Mouse (Mus musculus) kidney, adult 2 months (tissue): Measurements from ENCODE around the gene Otx1. TPM values are rescaled to one million over a fixed set of nuclear protein-coding genes. Genes with fewer than 3 reads are reported as not detected.

Source experiments
- DNase-seq: peaks from one replicate; pipeline ENCODE4 v3.0.0; 2021
- H3K27ac ChIP-seq: fragments of 200-500 bp; 2 replicates; pipeline ENCODE4 v1.5.1; 2012; ENCODE audit warnings: low read depth, low read length, control low read depth, inconsistent platforms; ENCODE audit not compliant: insufficient read depth
- H3K27me3 ChIP-seq: fragments of 200-500 bp; replicated peaks from 2 replicates; pipeline ENCODE4 v1.6.1; 2012; ENCODE audit warnings: mild to moderate bottlenecking, moderate library complexity, low read length, inconsistent platforms; ENCODE audit not compliant: control insufficient read depth, insufficient read depth
- H3K36me3 ChIP-seq: fragments of 200-500 bp; 2 replicates; pipeline ENCODE4 v1.6.1; 2012; ENCODE audit warnings: mild to moderate bottlenecking, moderate library complexity, low read length, inconsistent platforms; ENCODE audit not compliant: control insufficient read depth, insufficient read depth
- H3K4me1 ChIP-seq: fragments of 200-500 bp; 2 replicates; pipeline ENCODE4 v1.6.1; 2011; ENCODE audit warnings: low read length; ENCODE audit not compliant: control insufficient read depth, insufficient read depth
- H3K4me3 ChIP-seq: fragments of 200-500 bp; 2 replicates; pipeline ENCODE4 v1.5.1; 2011; ENCODE audit warnings: mild to moderate bottlenecking, low read depth, low read length, control low read depth; ENCODE audit not compliant: insufficient read depth
- CTCF ChIP-seq: fragments of 200-500 bp; conservative IDR thresholded peaks from 2 replicates; pipeline ENCODE4 v1.5.1; 2011; ENCODE audit warnings: low read depth, mild to moderate bottlenecking, control low read depth, low read length, moderate library complexity, mixed read lengths; ENCODE audit not compliant: insufficient read depth, insufficient read length
- POLR2A ChIP-seq: fragments of 200-500 bp; IDR thresholded peaks from one replicate; pipeline ENCODE4 v1.6.1; 2011; ENCODE audit warnings: low read depth, low read length, control low read depth
- WGBS: fragments of 180-500 bp; shearing (Covaris S2); methylation state at CpG from one replicate; pipeline ENCODE4 v1.1.7; 2018; 5-methylcytosine and 5-hydroxymethylcytosine counted together
- polyA plus RNA-seq: library from polyadenylated mRNA; depleted of rRNA; stranded (reverse); fragments of >200 nt; gene quantifications from 2 replicates; pipeline ENCODE4 v1.2.3, GENCODE M21; 2012

The Otx1 gene
- polyA plus RNA-seq, 1 experiment, result not detected

DNA sequence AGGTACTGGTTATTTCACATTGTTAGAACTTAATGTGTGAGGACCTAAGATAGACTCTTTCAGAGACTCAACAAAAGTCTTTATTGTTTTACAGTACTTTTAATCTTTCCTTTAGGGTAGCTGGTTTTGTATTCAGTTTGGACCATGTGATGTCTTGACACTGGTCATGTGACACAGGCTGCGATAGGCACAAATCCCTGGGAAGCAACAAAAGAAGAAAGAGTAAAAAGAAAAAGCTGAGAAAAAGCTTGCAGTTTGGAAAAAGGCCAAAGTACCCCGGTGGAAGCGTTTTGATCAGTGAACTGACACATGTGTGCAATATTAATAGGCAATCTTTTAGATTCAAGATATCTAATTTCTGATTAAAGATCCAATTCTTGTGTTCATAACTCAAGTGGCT is 13.6 kb upstream of the Otx1 start:
- TF ChIP-seq POLR2A (no peak), CTCF (no peak)
- no peak for DNase-seq
- Histone ChIP-seq H3K36me3 (no peaks in the 10 kb centered on the region), H3K27ac (no peak overlapping the region), H3K4me3 (no peak overlapping the region), H3K27me3 (no peaks in the 10 kb centered on the region), H3K4me1 (no peaks in the 10 kb centered on the region)
- WGBS, result 74% methylated on average over 3 of the region's 3 CpGs

GRCm38 (mm10) chr11:22008817-22009216 is 6.1 kb upstream of the Otx1 start:
- no peak for DNase-seq
- Histone ChIP-seq H3K27me3 (no peaks in the 10 kb centered on the region; the same call in 1 of the 2 replicates), H3K4me3 (no peak overlapping the region), H3K36me3 (no peaks in the 10 kb centered on the region; the same call in none of the 2 replicates), H3K4me1 (no peaks in the 10 kb centered on the region), H3K27ac (no peak overlapping the region)
- TF ChIP-seq POLR2A (no peak), CTCF (no peak)
- 92% methylated on average over 2 of the region's 2 CpGs for WGBS

DNA sequence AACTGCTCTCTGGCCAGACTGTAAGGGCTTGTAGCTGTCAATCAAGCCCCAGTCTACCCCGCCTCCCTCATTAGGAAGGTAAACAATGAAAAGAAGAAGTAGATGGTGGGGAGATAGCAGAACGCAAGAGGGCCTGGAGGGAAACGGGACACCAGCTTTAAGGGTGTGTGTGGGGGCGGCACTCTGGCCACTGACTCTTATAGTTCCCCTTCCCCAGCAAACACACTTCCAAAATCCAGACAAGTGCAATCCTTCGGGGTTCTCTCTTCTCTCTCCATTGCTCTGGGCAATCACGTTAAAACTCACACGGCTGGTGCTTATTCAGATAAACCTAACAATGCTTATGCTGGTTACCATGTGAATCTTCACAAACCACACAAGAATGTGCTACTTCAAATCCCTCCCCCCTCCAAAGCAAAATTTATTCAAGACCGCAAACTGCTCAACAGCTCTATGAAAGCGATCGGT is 5.5 kb upstream of the Otx1 start:
- no peaks in the 10 kb centered on the region; the same call in none of the 2 replicates for H3K36me3 ChIP-seq
- 70% methylated on average over 10 of the region's 10 CpGs for WGBS
- H3K27me3 ChIP-seq, result peaks cover 4% of the 10 kb centered on the region
- TF ChIP-seq POLR2A (no peak), CTCF (no peak)
- no peak for DNase-seq
- no peaks in the 10 kb centered on the region for H3K4me1 ChIP-seq
- no peak overlapping the region for H3K27ac ChIP-seq
- H3K4me3 ChIP-seq, result no peak overlapping the region

DNA sequence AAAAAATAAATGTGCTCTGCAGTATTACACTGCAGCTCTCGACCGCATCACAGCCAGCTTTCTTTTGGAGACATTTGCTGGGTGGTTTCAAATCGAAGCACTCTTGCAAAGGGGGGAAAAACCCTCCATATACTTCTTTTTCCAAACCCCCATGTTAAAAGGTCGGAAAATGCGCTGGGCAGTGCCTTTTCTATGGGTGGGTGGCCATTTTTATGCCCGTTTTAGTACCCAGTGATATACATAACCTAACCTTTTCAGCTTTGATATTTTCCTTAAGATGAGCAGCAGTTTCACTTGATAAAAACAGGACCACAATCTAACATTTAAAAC is 5.0 kb upstream of the Otx1 start:
- DNase-seq, result no peak
- no peak overlapping the region for H3K4me3 ChIP-seq
- 70% methylated on average over 6 of the region's 6 CpGs for WGBS
- no peaks in the 10 kb centered on the region; the same call in none of the 2 replicates for H3K36me3 ChIP-seq
- no peak for TF ChIP-seq CTCF
- no peak for TF ChIP-seq POLR2A
- peaks cover 6% of the 10 kb centered on the region for H3K27me3 ChIP-seq
- no peak overlapping the region for H3K27ac ChIP-seq
- no peaks in the 10 kb centered on the region for H3K4me1 ChIP-seq

DNA sequence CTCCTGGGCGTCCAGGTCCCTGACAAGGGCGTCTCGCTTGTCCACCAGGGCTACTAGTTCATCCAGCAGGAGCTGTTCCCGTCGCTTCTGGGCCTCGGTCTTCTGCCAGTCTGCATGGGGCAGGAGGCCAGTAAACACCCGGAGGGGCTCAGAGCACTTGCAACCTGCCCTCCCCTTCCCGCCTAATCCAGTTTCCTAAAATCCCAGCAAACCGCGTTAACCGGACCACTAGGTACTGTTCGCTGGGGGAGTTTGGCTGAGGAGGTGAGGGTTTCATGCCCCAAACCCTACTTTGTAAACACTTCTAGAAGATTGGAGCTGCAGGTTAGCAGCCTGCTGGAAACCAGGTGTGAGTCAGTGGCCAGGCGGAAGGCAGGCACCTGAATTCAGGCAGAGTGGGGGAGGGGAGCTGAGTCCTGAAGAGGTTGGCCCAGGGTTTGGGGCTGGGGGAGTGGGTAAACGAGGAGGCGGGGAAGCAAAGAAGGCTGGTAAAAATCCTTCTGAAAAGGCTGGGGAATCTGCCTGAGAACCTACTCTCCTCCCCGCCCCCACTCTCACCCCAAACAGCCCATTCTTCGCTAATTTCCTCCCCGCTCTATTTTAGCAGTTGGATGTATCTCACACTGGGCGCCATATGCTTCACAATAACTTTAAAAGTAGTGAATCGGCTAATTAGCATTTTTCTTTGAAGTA is 4.5 kb upstream of the Otx1 start:
- H3K27me3 ChIP-seq, result peaks cover 11% of the 10 kb centered on the region
- no peak overlapping the region for H3K4me3 ChIP-seq
- no peak for DNase-seq
- no peak for TF ChIP-seq POLR2A
- TF ChIP-seq CTCF, result no peak
- H3K4me1 ChIP-seq, result no peaks in the 10 kb centered on the region
- WGBS, result 83% methylated on average over 20 of the region's 20 CpGs
- no peaks in the 10 kb centered on the region; the same call in none of the 2 replicates for H3K36me3 ChIP-seq
- no peak overlapping the region for H3K27ac ChIP-seq

DNA sequence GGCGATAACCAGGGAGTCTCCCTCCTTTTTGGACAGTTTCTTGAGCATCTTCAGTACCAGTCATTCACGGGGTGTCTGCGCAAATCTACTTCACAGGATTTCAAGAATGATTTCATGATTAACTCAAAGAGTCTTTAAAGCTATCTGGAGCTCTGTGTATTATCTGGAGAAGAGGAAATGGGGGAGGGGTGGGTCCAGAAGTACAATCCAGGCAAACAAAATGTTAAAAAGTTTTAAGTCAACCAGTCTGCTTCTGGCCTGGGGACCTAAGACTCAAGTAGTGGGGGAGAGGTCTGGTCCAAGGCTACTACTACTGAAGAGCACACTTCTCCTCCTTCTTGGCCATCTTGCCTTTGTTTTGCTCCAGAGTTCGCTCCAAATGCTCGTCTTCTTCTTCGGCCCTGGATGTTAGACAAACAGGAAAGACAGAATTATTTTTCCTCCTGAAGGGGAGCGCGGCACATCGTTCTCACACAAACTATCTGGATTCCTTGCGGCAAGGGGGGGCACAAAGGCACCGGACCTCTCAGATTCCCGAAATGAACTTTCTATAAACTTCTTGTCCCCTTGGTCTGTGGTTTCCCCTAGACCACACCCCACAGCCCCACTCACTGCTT is 3.9 kb upstream of the Otx1 start:
- Histone ChIP-seq H3K4me1 (no peaks in the 10 kb centered on the region), H3K36me3 (no peaks in the 10 kb centered on the region; the same call in none of the 2 replicates), H3K4me3 (no peak overlapping the region), H3K27ac (no peak overlapping the region), H3K27me3 (peaks cover 13% of the 10 kb centered on the region)
- DNase-seq, result no peak
- TF ChIP-seq POLR2A (no peak), CTCF (no peak)
- 91% methylated on average over 12 of the region's 12 CpGs for WGBS

GRCm38 (mm10) chr11:22005281-22005870 is 2.7 kb upstream of the Otx1 start:
- no peaks in the 10 kb centered on the region for H3K4me1 ChIP-seq
- no peak overlapping the region for H3K4me3 ChIP-seq
- no peak overlapping the region for H3K27ac ChIP-seq
- H3K36me3 ChIP-seq, result no peaks in the 10 kb centered on the region; the same call in none of the 2 replicates
- WGBS, result 92% methylated on average over 9 of the region's 9 CpGs
- DNase-seq, result no peak
- TF ChIP-seq CTCF (no peak), POLR2A (no peak)
- peaks cover 14% of the 10 kb centered on the region for H3K27me3 ChIP-seq
